Mouse (Mus musculus) layer of hippocampus, adult 11-12 months (tissue): ENCODE data around the gene Brinp3.
A peak's percentile ranks its signal among the peaks of the same experiment; 100 is the strongest.
"Not testable (repeated sequence)": the region's sequence is repeated elsewhere in the genome, so short reads cannot be mapped to it uniquely, and the experiment has no call there.

Source experiments
- DNase-seq: peaks from one replicate; pipeline ENCODE4 v3.0.0; 2022; ENCODE audit warnings: low spot score

The Brinp3 gene

GRCm38 (mm10) chr1:146494681-146495331 is at the start of gene Brinp3:
Gene Brinp3 (plus strand): TSS chr1:146494760.
- DNase-seq, result peak; percentile 16

- DNase-seq, result peak; percentile 12
Observed at GRCm38 (mm10) chr1:146494221-146494620, 339 bp upstream of the Brinp3 start.

- peak; percentile 7 for DNase-seq
Observed at GRCm38 (mm10) chr1:146495386-146495785, 826 bp downstream of the Brinp3 start.

- DNase-seq, result peak; percentile 13
Observed at GRCm38 (mm10) chr1:146497381-146498081, 3.0 kb downstream of the Brinp3 start.

- peak; percentile 14 for DNase-seq
Observed at GRCm38 (mm10) chr1:146498085-146498779, 3.7 kb downstream of the Brinp3 start.

GRCm38 (mm10) chr1:146498780-146499114 is 4.2 kb downstream of the Brinp3 start:
- no peak for DNase-seq

- DNase-seq, result no peak
Observed at GRCm38 (mm10) chr1:146515377-146515776, 20.8 kb downstream of the Brinp3 start.

- DNase-seq, result no peak
Observed at GRCm38 (mm10) chr1:146523727-146524573, 29.4 kb downstream of the Brinp3 start.

- no peak for DNase-seq
Observed at GRCm38 (mm10) chr1:146528572-146528971, 34.0 kb downstream of the Brinp3 start.

GRCm38 (mm10) chr1:146546847-146547428 is 52.4 kb downstream of the Brinp3 start:
- DNase-seq, result peak; percentile 17

GRCm38 (mm10) chr1:146556982-146557381 is 62.4 kb downstream of the Brinp3 start:
- DNase-seq, result no peak

- DNase-seq, result no peak
Observed at GRCm38 (mm10) chr1:146562144-146562543, 67.6 kb downstream of the Brinp3 start.

GRCm38 (mm10) chr1:146584181-146584580 is 89.6 kb downstream of the Brinp3 start:
- no peak for DNase-seq

- no peak for DNase-seq
Observed at GRCm38 (mm10) chr1:146632895-146633294, 138.3 kb downstream of the Brinp3 start.

GRCm38 (mm10) chr1:146657214-146657613 is 162.7 kb downstream of the Brinp3 start:
- DNase-seq, result peak; percentile 51

- DNase-seq, result no peak
Observed at GRCm38 (mm10) chr1:146700724-146701123, 206.2 kb downstream of the Brinp3 start.

GRCm38 (mm10) chr1:146719556-146719955 is 225.0 kb downstream of the Brinp3 start:
- no peak for DNase-seq

GRCm38 (mm10) chr1:146724784-146725513 is 230.4 kb downstream of the Brinp3 start:
- not testable (repeated sequence) for DNase-seq

GRCm38 (mm10) chr1:146751066-146751465 is 256.5 kb downstream of the Brinp3 start:
- DNase-seq, result no peak

- DNase-seq, result no peak
Observed at GRCm38 (mm10) chr1:146783259-146783658, 288.7 kb downstream of the Brinp3 start.

- DNase-seq, result no peak
Observed at GRCm38 (mm10) chr1:146787236-146787635, 292.7 kb downstream of the Brinp3 start.
